Mouse (Mus musculus) olfactory bulb, adult 2 months (tissue): ENCODE measurements around the gene Cfap161. TPM values are rescaled to one million over a fixed set of nuclear protein-coding genes. Genes with fewer than 3 reads are reported as not detected.

Source experiments
- H3K27ac ChIP-seq: fragments of 200-500 bp; 2 replicates; pipeline ENCODE4 v1.5.1; 2012; ENCODE audit warnings: low read depth, low read length; ENCODE audit not compliant: insufficient read depth
- H3K4me1 ChIP-seq: fragments of 200-500 bp; 2 replicates; pipeline ENCODE4 v1.6.1; 2012; ENCODE audit warnings: low read length; ENCODE audit not compliant: control insufficient read depth, insufficient read depth
- H3K4me3 ChIP-seq: fragments of 200-500 bp; 2 replicates; pipeline ENCODE4 v1.5.1; 2012; ENCODE audit warnings: mild to moderate bottlenecking, low read depth, low read length, moderate library complexity; ENCODE audit not compliant: insufficient read depth
- CTCF ChIP-seq: fragments of 200-500 bp; IDR thresholded peaks from 2 replicates; pipeline ENCODE4 v1.5.1; 2012; ENCODE audit warnings: low read depth, mild to moderate bottlenecking, low read length, moderate library complexity; ENCODE audit not compliant: insufficient read depth
- POLR2A ChIP-seq: fragments of 200-500 bp; IDR thresholded peaks from 2 replicates; pipeline ENCODE4 v1.6.1; 2012; ENCODE audit warnings: mild to moderate bottlenecking, low read depth, low read length, moderate library complexity; ENCODE audit not compliant: insufficient read depth
- WGBS: fragments of 180-500 bp; shearing (Covaris S2); methylation state at CpG from one replicate; pipeline ENCODE4 v1.1.7; 2018; 5-methylcytosine and 5-hydroxymethylcytosine counted together
- polyA plus RNA-seq: library from polyadenylated mRNA; stranded (reverse); fragments of >200 nt; gene quantifications from 2 replicates; pipeline ENCODE4 v1.2.4, GENCODE M21; 2012; ENCODE audit warnings: low replicate concordance; ENCODE audit not compliant: missing spikeins, insufficient read depth, insufficient read length

Gene Cfap161
- polyA plus RNA-seq, result not detected in 2 replicates

GRCm38 (mm10) chr7:83794705-83795104, at the start of gene Cfap161:
Gene Cfap161, minus strand, starts transcription at chr7:83794880.
- 26% methylated on average over 14 of the region's 14 CpGs for WGBS
- H3K4me3 ChIP-seq, result no peak within 1 kb of the TSS
- peaks cover 4% of the 10 kb centered on the region; the same call in 1 of the 2 replicates for H3K4me1 ChIP-seq
- no peak within 1 kb of the TSS for H3K27ac ChIP-seq
- no peak for TF ChIP-seq POLR2A
- no peak for TF ChIP-seq CTCF

GRCm38 (mm10) chr7:83842486-83843259, 48.0 kb upstream of the Cfap161 start:
- TF ChIP-seq CTCF (no peak), POLR2A (no peak)
- Histone ChIP-seq H3K4me3 (no peak overlapping the region), H3K27ac (no peak overlapping the region), H3K4me1 (no peaks in the 10 kb centered on the region)
- 53% methylated on average over 6 of the region's 6 CpGs for WGBS

GRCm38 (mm10) chr7:83840076-83840475, 45.4 kb upstream of the Cfap161 start:
- Histone ChIP-seq H3K4me3 (no peak overlapping the region), H3K4me1 (no peaks in the 10 kb centered on the region), H3K27ac (no peak overlapping the region)
- TF ChIP-seq CTCF, result no peak
- no peak for TF ChIP-seq POLR2A
- WGBS, result 91% methylated on average over 2 of the region's 2 CpGs

GRCm38 (mm10) chr7:83838525-83839224, 44.0 kb upstream of the Cfap161 start:
- TF ChIP-seq CTCF (no peak), POLR2A (no peak)
- Histone ChIP-seq H3K27ac (no peak overlapping the region), H3K4me3 (no peak overlapping the region), H3K4me1 (no peaks in the 10 kb centered on the region)
- 81% methylated on average over 5 of the region's 5 CpGs for WGBS

GRCm38 (mm10) chr7:83829355-83829754, 34.7 kb upstream of the Cfap161 start:
- 92% methylated on average over 7 of the region's 7 CpGs for WGBS
- no peak overlapping the region for H3K27ac ChIP-seq
- no peaks in the 10 kb centered on the region for H3K4me1 ChIP-seq
- no peak for TF ChIP-seq CTCF
- TF ChIP-seq POLR2A, result no peak
- H3K4me3 ChIP-seq, result no peak overlapping the region

GRCm38 (mm10) chr7:83827402-83828076, 32.9 kb upstream of the Cfap161 start:
- 91% methylated on average over 10 of the region's 10 CpGs for WGBS
- Histone ChIP-seq H3K4me1 (no peaks in the 10 kb centered on the region), H3K27ac (no peak overlapping the region), H3K4me3 (no peak overlapping the region)
- no peak for TF ChIP-seq CTCF
- no peak for TF ChIP-seq POLR2A

- no peak for TF ChIP-seq CTCF
- TF ChIP-seq POLR2A, result no peak
- 91% methylated on average over 2 of the region's 2 CpGs for whole genome bisulfite sequencing
- no peak overlapping the region for H3K27ac ChIP-seq
- no peak overlapping the region for H3K4me3 ChIP-seq
- no peaks in the 10 kb centered on the region for H3K4me1 ChIP-seq
Observed at GRCm38 (mm10) chr7:83826808-83827207, 32.1 kb upstream of the Cfap161 start.

GRCm38 (mm10) chr7:83821951-83822350, 27.3 kb upstream of the Cfap161 start:
- 96% methylated on average over 2 of the region's 2 CpGs for WGBS
- Histone ChIP-seq H3K4me3 (no peak overlapping the region), H3K27ac (no peak overlapping the region), H3K4me1 (no peaks in the 10 kb centered on the region)
- TF ChIP-seq POLR2A, result no peak
- TF ChIP-seq CTCF, result no peak
